Comparison of ENCODE assay signal across 18 mouse cellular contexts in the genomic region with DNA sequence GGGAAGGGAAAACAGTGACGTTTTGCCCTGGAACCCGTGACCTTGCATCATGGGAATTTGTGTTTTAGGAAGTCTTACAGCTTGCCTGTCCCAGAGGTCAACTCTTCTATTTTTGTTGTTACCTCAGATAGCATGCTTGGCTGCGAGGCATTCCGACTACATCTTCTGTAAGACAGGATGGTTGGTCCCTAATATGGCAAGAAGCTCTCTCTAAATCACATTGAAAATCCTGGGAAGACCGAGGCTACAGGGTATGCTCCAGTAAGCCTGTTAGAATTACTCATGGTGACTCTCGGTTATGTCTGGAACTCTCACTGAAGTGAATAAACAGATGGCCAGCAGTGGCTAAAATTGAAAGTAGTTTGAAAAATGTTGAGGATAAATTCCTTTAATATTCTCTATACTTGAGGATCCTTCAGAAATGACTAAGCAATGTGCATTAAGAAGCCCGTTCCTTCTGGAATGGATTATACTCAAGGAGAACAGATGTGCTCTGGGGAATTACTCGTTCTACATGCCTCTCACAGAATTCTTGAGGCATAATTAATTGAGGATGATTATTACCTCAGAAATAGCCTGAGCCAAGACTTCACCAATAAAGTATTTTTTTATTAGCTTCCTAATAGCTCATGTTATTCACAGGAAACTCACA. TPM values are rescaled to one million over a fixed set of nuclear protein-coding genes. Genes with fewer than 3 reads are reported as not detected.
DNase-seq lines count a peak whose midpoint lies in the region; ATAC-seq and TF ChIP-seq lines count a peak whose summit lies in the region.
"Had no signal": no experiment of that assay in that cellular context is flagged by ENCODE, and none has a peak within 500 bp of the region (broad histone marks: within the 10 kb centered on the region; RNA-seq: fewer than 3 reads in every experiment).

No protein-coding gene starts in this region.

- ATAC-seq in midbrain, postnatal 0 days (ENCODE audit: low FRiP score): no peak
- ATAC-seq in intestine, embryonic 16.5 days: no peak
- ATAC-seq in erythroblast, adult 5-6 weeks (replicated peaks; ENCODE audit: low FRiP score, poor library complexity, severe bottlenecking): no peak
- ATAC-seq: liver, embryonic 12.5 days had no signal

- no peak overlapping the region for H3K27ac ChIP-seq in midbrain, postnatal 0 days (ENCODE audit: low read depth, low read length)
- H3K27ac ChIP-seq in midbrain, embryonic 10.5 days (replicated peaks): no peak overlapping the region
- peak overlapping the region; percentile 72; the same call in 1 of the 2 replicates for H3K27ac ChIP-seq in brown adipose tissue, adult 24 weeks (replicated peaks; ENCODE audit: low read depth, low read length)
- H3K27ac ChIP-seq in intestine, embryonic 16.5 days (ENCODE audit: low read length): no peak overlapping the region
- H3K27ac ChIP-seq: embryonic facial prominence, embryonic 12.5 days; hindbrain, embryonic 15.5 days; liver, embryonic 12.5 days had no signal

- no peaks in the 10 kb centered on the region for H3K9me3 ChIP-seq in midbrain, postnatal 0 days (ENCODE audit: low read length)
- H3K9me3 ChIP-seq in midbrain, embryonic 10.5 days (replicated peaks): no peaks in the 10 kb centered on the region
- no peaks in the 10 kb centered on the region for H3K9me3 ChIP-seq in intestine, embryonic 16.5 days (ENCODE audit: control insufficient read depth, low read length)
- H3K9me3 ChIP-seq: embryonic facial prominence, embryonic 12.5 days; hindbrain, embryonic 15.5 days; liver, embryonic 12.5 days; megakaryocyte, embryonic 14.5 days had no signal

- no peaks in the 10 kb centered on the region for H3K4me1 ChIP-seq in midbrain, postnatal 0 days (ENCODE audit: insufficient read depth, low read length)
- no peaks in the 10 kb centered on the region for H3K4me1 ChIP-seq in midbrain, embryonic 10.5 days
- no peaks in the 10 kb centered on the region for H3K4me1 ChIP-seq in brown adipose tissue, adult 24 weeks (ENCODE audit: control insufficient read depth, insufficient read depth, insufficient read length, low read length)
- H3K4me1 ChIP-seq in intestine, embryonic 16.5 days (ENCODE audit: control insufficient read depth, insufficient read depth, low read length): no peaks in the 10 kb centered on the region
- H3K4me1 ChIP-seq: embryonic facial prominence, embryonic 12.5 days; hindbrain, embryonic 15.5 days; liver, embryonic 12.5 days had no signal

- intact Hi-C loops in heart, postnatal 10 days (cut with DNase I): no loop called here

- no peak overlapping the region for H3K9ac ChIP-seq in midbrain, postnatal 0 days (replicated peaks; ENCODE audit: low read length, poor library complexity, severe bottlenecking)
- no peak overlapping the region for H3K9ac ChIP-seq in intestine, embryonic 16.5 days (ENCODE audit: low read depth, low read length)
- H3K9ac ChIP-seq: embryonic facial prominence, embryonic 12.5 days; hindbrain, embryonic 15.5 days; liver, embryonic 12.5 days had no signal

- TF ChIP-seq CTCF in midbrain, postnatal 0 days (IDR thresholded peaks at IDR 0.05): no peak

- DNase-seq in heart, adult 18-20 months: peak; percentile 36 to 51
- DNase-seq in heart, postnatal 10 days: no peak
- DNase-seq in midbrain, postnatal 0 days (ENCODE audit: low spot score): peak; percentile 20
- no peak for DNase-seq in midbrain, embryonic 10.5 days (ENCODE audit: low spot score)
- DNase-seq: cerebellum, postnatal 25 days; gastrocnemius, postnatal 10 days; kidney, adult 18-20 months; kidney, postnatal 25 days had no signal

- no peak overlapping the region for H3K4me3 ChIP-seq in midbrain, postnatal 0 days (ENCODE audit: low read depth, low read length)
- no peak overlapping the region for H3K4me3 ChIP-seq in midbrain, embryonic 10.5 days
- H3K4me3 ChIP-seq in brown adipose tissue, adult 24 weeks (ENCODE audit: insufficient read depth, low read depth, low read length): no peak overlapping the region
- no peak overlapping the region for H3K4me3 ChIP-seq in intestine, embryonic 16.5 days (ENCODE audit: low read length)
- H3K4me3 ChIP-seq: embryonic facial prominence, embryonic 12.5 days; hindbrain, embryonic 15.5 days; liver, embryonic 12.5 days; megakaryocyte, embryonic 14.5 days had no signal

- 78% methylated on average over 8 of the region's 8 CpGs for WGBS in midbrain, postnatal 0 days
- WGBS in midbrain, embryonic 10.5 days: 86% methylated on average over 8 of the region's 8 CpGs
- 68% methylated on average over 8 of the region's 8 CpGs for WGBS in intestine, embryonic 16.5 days

- H3K36me3 ChIP-seq in midbrain, postnatal 0 days (ENCODE audit: insufficient read depth, low read length): no peaks in the 10 kb centered on the region
- H3K36me3 ChIP-seq in midbrain, embryonic 10.5 days: no peaks in the 10 kb centered on the region
- H3K36me3 ChIP-seq in intestine, embryonic 16.5 days (ENCODE audit: control insufficient read depth, insufficient read depth, low read length): no peaks in the 10 kb centered on the region
- H3K36me3 ChIP-seq: embryonic facial prominence, embryonic 12.5 days; hindbrain, embryonic 15.5 days; liver, embryonic 12.5 days had no signal

- H3K4me2 ChIP-seq in midbrain, postnatal 0 days (ENCODE audit: low read depth, low read length, poor library complexity, severe bottlenecking): no peak overlapping the region
- no peak overlapping the region for H3K4me2 ChIP-seq in intestine, embryonic 16.5 days (ENCODE audit: low read depth, low read length)
- H3K4me2 ChIP-seq: embryonic facial prominence, embryonic 12.5 days; hindbrain, embryonic 15.5 days; liver, embryonic 12.5 days had no signal

- H3K27me3 ChIP-seq in midbrain, postnatal 0 days (ENCODE audit: insufficient read depth, low read length): no peaks in the 10 kb centered on the region
- no peaks in the 10 kb centered on the region for H3K27me3 ChIP-seq in midbrain, embryonic 10.5 days (ENCODE audit: low read depth, poor library complexity, severe bottlenecking)
- no peaks in the 10 kb centered on the region for H3K27me3 ChIP-seq in intestine, embryonic 16.5 days (replicated peaks; ENCODE audit: control insufficient read depth, insufficient read depth, low read length)
- H3K27me3 ChIP-seq: embryonic facial prominence, embryonic 12.5 days; hindbrain, embryonic 15.5 days; liver, embryonic 12.5 days had no signal

RNA-seq across cellular contexts. Expression of gene Usp44, which starts 31.5 kb away (rescaled TPM):
- not detected for total RNA-seq in heart, adult 18-20 months (2021)
- not detected for total RNA-seq in heart, postnatal 10 days (2021)
- total RNA-seq in midbrain, postnatal 0 days (2014; rRNA removed): 0.05 and 0.09 TPM in 2 replicates
- not detected in 2 replicates for polyA plus RNA-seq in midbrain, postnatal 0 days (2015; fragmentation: Nextera tagmentation; extraction: Ambion mirVana)
- polyA plus RNA-seq in midbrain, embryonic 10.5 days (2016; fragmentation: Nextera tagmentation; extraction: Ambion mirVana): 21.1 and 25.7 TPM in 2 replicates
- polyA plus RNA-seq in brown adipose tissue, adult 24 weeks (2012; ENCODE audit: insufficient read depth, insufficient read length, missing spikeins): not detected in 2 replicates
- polyA plus RNA-seq in intestine, embryonic 16.5 days (2015; fragmentation: Nextera tagmentation; extraction: Ambion mirVana): 0.17 and 0.34 TPM in 2 replicates
- not detected in 2 replicates for total RNA-seq in erythroblast, adult 5-6 weeks (2015; ENCODE audit: low replicate concordance)
- 0.28 TPM in 1 of 2 replicates, not detected in the other for total RNA-seq in erythroblast, adult 5-6 weeks (2017; ENCODE audit: low replicate concordance)
- total RNA-seq: layer of hippocampus, postnatal 10 days; left cerebral cortex, postnatal 10 days had no signal
- polyA plus RNA-seq: heart, postnatal 0 days had no signal

Comparison
In these comparisons a context has a peak if more than half of its experiments do, and no peak if none do; other contexts are left out.
1. DNase-seq: peak in heart, adult 18-20 months (2 of 2) and midbrain, postnatal 0 days (single experiment); none in heart, postnatal 10 days (0 of 2) and midbrain, embryonic 10.5 days (single experiment).